Mouse (Mus musculus) brain, embryonic 14.5 days (tissue): ENCODE data around the gene Socs4. TPM values are rescaled to one million over a fixed set of nuclear protein-coding genes. Genes with fewer than 3 reads are reported as not detected.

ENCODE experiments used
- DNase-seq: peaks from one replicate; pipeline ENCODE4 v3.0.0-alpha.2; 2011; ENCODE audit warnings: low read depth
- CTCF ChIP-seq: fragments of 200-500 bp; IDR thresholded peaks from 2 replicates; pipeline ENCODE4 v1.5.1; 2012; ENCODE audit warnings: inconsistent platforms, mild to moderate bottlenecking, moderate library complexity, borderline replicate concordance; ENCODE audit not compliant: insufficient read depth, insufficient read length; ENCODE audit errors: extremely low read depth
- POLR2A ChIP-seq: fragments of 200-500 bp; IDR thresholded peaks from 2 replicates; pipeline ENCODE4 v1.6.1; 2012; ENCODE audit warnings: mild to moderate bottlenecking, inconsistent platforms, borderline replicate concordance; ENCODE audit not compliant: poor library complexity, insufficient read depth, insufficient read length, severe bottlenecking; ENCODE audit errors: extremely low read depth
- polyA plus RNA-seq: library from polyadenylated mRNA; depleted of rRNA; stranded (reverse); fragments of >200 nt; gene quantifications from 2 replicates; pipeline ENCODE4 v1.2.3, GENCODE M21; 2012

Socs4 gene
- polyA plus RNA-seq, 1 experiment, result 9.9 TPM

GRCm38 (mm10) chr14:47264866-47265265 lies 11.9 kb upstream of the Socs4 start:
- no peak for TF ChIP-seq CTCF
- no peak for TF ChIP-seq POLR2A
- DNase-seq, result no peak

- DNase-seq, result no peak
- TF ChIP-seq CTCF (no peak), POLR2A (no peak)
Measured at GRCm38 (mm10) chr14:47265829-47266228, 10.9 kb upstream of the Socs4 start.

DNA sequence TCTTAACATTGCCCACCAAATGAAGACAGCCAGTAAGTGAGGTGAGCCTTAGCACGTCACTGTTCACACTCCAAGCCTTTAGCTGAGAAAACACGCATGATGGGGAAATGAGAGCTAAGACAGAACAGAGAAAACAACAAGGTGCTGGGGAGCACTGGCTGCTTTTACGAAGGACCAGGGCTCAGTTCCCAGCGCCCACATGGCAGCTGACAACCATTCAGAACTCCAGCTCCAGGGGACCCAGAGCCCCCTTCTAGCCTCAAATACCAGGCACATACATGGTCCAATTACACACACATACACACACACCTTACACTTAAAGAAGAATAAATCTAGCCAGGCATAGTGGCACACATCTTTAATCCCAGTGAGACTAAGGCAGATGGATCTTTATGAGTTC lies 7.7 kb upstream of the Socs4 start:
- DNase-seq, result no peak
- no peak for TF ChIP-seq POLR2A
- TF ChIP-seq CTCF, result no peak

- TF ChIP-seq POLR2A, result no peak
- TF ChIP-seq CTCF, result no peak
- DNase-seq, result no peak
Measured at GRCm38 (mm10) chr14:47269706-47270105, 7.0 kb upstream of the Socs4 start.

GRCm38 (mm10) chr14:47273751-47274150 lies 3.0 kb upstream of the Socs4 start:
- DNase-seq, result no peak
- TF ChIP-seq POLR2A (no peak), CTCF (no peak)

DNA sequence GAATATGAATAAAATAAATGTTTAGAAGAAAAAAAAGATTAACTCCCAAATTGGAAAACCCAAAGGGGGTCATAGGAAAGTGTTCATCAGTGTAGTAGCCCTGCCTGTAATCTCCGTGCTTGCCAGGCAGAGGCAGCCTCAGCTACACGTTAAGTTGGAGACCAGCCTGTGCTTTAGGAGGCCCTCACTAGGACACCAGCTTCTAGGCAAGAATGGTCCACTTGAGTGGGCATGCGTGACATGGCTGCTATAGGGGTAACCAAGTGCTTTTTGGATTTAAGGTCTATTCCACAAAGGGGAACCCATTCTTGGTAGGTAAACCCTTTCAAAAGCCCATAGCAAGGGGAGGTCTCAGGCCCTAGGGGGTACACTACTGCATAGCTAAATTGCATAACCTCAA lies 1.3 kb upstream of the Socs4 start:
- peak; percentile 39 for DNase-seq

GRCm38 (mm10) chr14:47276036-47276603 lies 611 bp upstream of the Socs4 start:
- TF ChIP-seq CTCF (no peak), POLR2A (no peak)
- DNase-seq, result peak; percentile 47

More for the DNA sequence above, 1.3 kb upstream of the Socs4 start:
- TF ChIP-seq CTCF (no peak), POLR2A (no peak)

GRCm38 (mm10) chr14:47279058-47279457 lies 2.3 kb downstream of the Socs4 start:
- no peak for DNase-seq
- TF ChIP-seq CTCF (peak; percentile 24; the same call in 1 of the 2 replicates), POLR2A (no peak)

- DNase-seq, result no peak
Measured at GRCm38 (mm10) chr14:47281535-47281934, 4.8 kb downstream of the Socs4 start.

DNA sequence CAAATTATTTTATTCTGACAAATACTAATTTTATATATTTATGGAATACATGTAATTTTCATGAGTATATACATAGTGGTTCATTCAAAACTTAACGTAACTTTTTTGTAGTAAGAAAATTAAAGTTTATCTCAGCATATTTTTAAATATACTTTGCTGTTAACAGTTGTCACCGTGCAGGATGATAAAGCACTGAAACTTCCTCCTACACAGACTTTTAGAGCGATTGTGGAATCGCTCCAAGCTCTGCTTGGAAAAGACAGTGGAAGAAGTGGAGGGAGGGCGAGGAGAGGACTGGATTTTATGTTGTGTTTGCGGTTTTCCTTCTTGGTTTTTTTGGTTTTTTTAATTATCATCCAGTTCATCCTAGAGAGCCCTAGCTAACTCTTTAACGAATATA lies 6.8 kb downstream of the Socs4 start:
- no peak for DNase-seq
- no peak for TF ChIP-seq CTCF
- no peak for TF ChIP-seq POLR2A

More at GRCm38 (mm10) chr14:47281535-47281934, 4.8 kb downstream of the Socs4 start:
- no peak for TF ChIP-seq CTCF
- no peak for TF ChIP-seq POLR2A

DNA sequence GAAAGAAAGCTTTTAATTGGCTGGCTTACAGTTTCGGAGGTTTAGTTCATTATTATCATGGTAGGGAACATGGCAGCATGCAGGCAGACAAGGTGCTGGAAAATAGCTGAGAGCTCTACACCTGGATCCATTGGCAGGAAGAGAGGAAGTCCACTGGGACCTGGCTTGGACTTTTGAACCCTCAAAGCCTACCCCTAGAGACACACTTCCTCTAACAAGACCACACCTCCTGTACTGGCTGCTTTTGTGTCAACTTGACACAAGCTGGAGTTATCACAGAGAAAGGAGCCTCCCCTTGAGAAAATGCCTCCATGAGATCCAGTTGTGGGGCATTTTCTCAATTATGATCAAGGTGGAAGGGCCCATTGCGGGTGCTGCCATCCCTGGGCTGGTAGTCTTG lies 8.5 kb downstream of the Socs4 start:
- DNase-seq, result no peak
- TF ChIP-seq POLR2A, result no peak
- no peak for TF ChIP-seq CTCF

- no peak for TF ChIP-seq POLR2A
- TF ChIP-seq CTCF, result no peak
- no peak for DNase-seq
Measured at GRCm38 (mm10) chr14:47286215-47286614, 9.5 kb downstream of the Socs4 start.
